Mouse (Mus musculus) splenic B cell, adult 2 months (primary cell): ENCODE measurements around the gene Ogfod1.
A peak's percentile ranks its signal among the peaks of the same experiment; 100 is the strongest.

Experiments
- DNase-seq: peaks from one replicate; pipeline ENCODE4 v3.0.0-alpha.2; 2011; ENCODE audit warnings: low read depth, low spot score
- H3K27me3 ChIP-seq: 2 replicates; pipeline ENCODE4 v1.6.1; 2012; ENCODE audit warnings: mild to moderate bottlenecking, low read length, moderate library complexity, mixed read lengths; ENCODE audit not compliant: control insufficient read depth, poor library complexity, insufficient read depth, severe bottlenecking
- H3K36me3 ChIP-seq: 2 replicates; pipeline ENCODE4 v1.6.1; 2012; ENCODE audit warnings: mild to moderate bottlenecking, low read length, moderate library complexity, mixed read lengths; ENCODE audit not compliant: control insufficient read depth, poor library complexity, insufficient read depth, severe bottlenecking

The Ogfod1 gene

GRCm38 (mm10) chr8:94036944-94037524 lies at the start of gene Ogfod1, which contains the start of gene Nudt21:
Gene Ogfod1, plus strand, starts transcription at chr8:94037198.
Gene Nudt21, minus strand, starts transcription at chr8:94037031.
- no peaks in the 10 kb centered on the region for H3K36me3 ChIP-seq
- no peaks in the 10 kb centered on the region for H3K27me3 ChIP-seq
- DNase-seq = peak; percentile 99

- DNase-seq = no peak
- H3K36me3 ChIP-seq = peaks cover 7% of the 10 kb centered on the region
- no peaks in the 10 kb centered on the region for H3K27me3 ChIP-seq
Measured at GRCm38 (mm10) chr8:93989739-93990138, 47.3 kb upstream of the Ogfod1 start.

GRCm38 (mm10) chr8:93998961-93999360 lies 38.0 kb upstream of the Ogfod1 start:
- DNase-seq = no peak
- peaks cover 2% of the 10 kb centered on the region for H3K36me3 ChIP-seq

GRCm38 (mm10) chr8:94004139-94004538 lies 32.9 kb upstream of the Ogfod1 start:
- DNase-seq = no peak
- no peaks in the 10 kb centered on the region for H3K27me3 ChIP-seq
- peaks cover 3% of the 10 kb centered on the region; the same call in 1 of the 2 replicates for H3K36me3 ChIP-seq

More at GRCm38 (mm10) chr8:93998961-93999360, 38.0 kb upstream of the Ogfod1 start:
- H3K27me3 ChIP-seq = no peaks in the 10 kb centered on the region

GRCm38 (mm10) chr8:94009243-94009845 lies 27.7 kb upstream of the Ogfod1 start:
- DNase-seq = no peak
- H3K36me3 ChIP-seq = 0 out of 2 replicates have a peak, but pooled peaks cover 2% of the 10 kb centered on the region
- H3K27me3 ChIP-seq = no peaks in the 10 kb centered on the region

- no peaks in the 10 kb centered on the region for H3K36me3 ChIP-seq
- DNase-seq = no peak
- H3K27me3 ChIP-seq = no peaks in the 10 kb centered on the region
Measured at GRCm38 (mm10) chr8:94010101-94010705, 26.8 kb upstream of the Ogfod1 start.

GRCm38 (mm10) chr8:94011076-94012012 lies 25.7 kb upstream of the Ogfod1 start:
- Histone ChIP-seq H3K36me3 (no peaks in the 10 kb centered on the region), H3K27me3 (no peaks in the 10 kb centered on the region)
- peak; percentile 30 for DNase-seq

- no peaks in the 10 kb centered on the region for H3K27me3 ChIP-seq
- peak; percentile 83 for DNase-seq
- H3K36me3 ChIP-seq = no peaks in the 10 kb centered on the region
Measured at GRCm38 (mm10) chr8:94012013-94012951, 24.7 kb upstream of the Ogfod1 start, which contains the start of gene Amfr. Gene Amfr, minus strand, starts transcription at chr8:94012842.

- Histone ChIP-seq H3K36me3 (no peaks in the 10 kb centered on the region), H3K27me3 (no peaks in the 10 kb centered on the region)
- no peak for DNase-seq
Measured at GRCm38 (mm10) chr8:94013026-94013612, 23.9 kb upstream of the Ogfod1 start.

GRCm38 (mm10) chr8:94023916-94024315 lies 13.1 kb upstream of the Ogfod1 start:
- Histone ChIP-seq H3K27me3 (no peaks in the 10 kb centered on the region), H3K36me3 (peaks cover 10% of the 10 kb centered on the region)
- no peak for DNase-seq

GRCm38 (mm10) chr8:94029701-94030100 lies 7.3 kb upstream of the Ogfod1 start:
- H3K36me3 ChIP-seq = peaks cover 3% of the 10 kb centered on the region; the same call in 1 of the 2 replicates
- H3K27me3 ChIP-seq = no peaks in the 10 kb centered on the region
- DNase-seq = no peak

- no peak for DNase-seq
- Histone ChIP-seq H3K36me3 (peaks cover 2% of the 10 kb centered on the region; the same call in 1 of the 2 replicates), H3K27me3 (no peaks in the 10 kb centered on the region)
Measured at GRCm38 (mm10) chr8:94033601-94034000, 3.4 kb upstream of the Ogfod1 start.

- Histone ChIP-seq H3K36me3 (peaks cover 2% of the 10 kb centered on the region; the same call in 1 of the 2 replicates), H3K27me3 (no peaks in the 10 kb centered on the region)
- DNase-seq = no peak
Measured at GRCm38 (mm10) chr8:94035200-94035599, 1.8 kb upstream of the Ogfod1 start.
